Mouse (Mus musculus): ENCODE results near the gene Ephb6. TPM values are rescaled to one million over a fixed set of nuclear protein-coding genes. Genes with fewer than 3 reads are reported as not detected.

Gene Ephb6
- total and polyA plus RNA-seq, 3 experiments: 0.46 to 1.2 TPM; not detected in 1

GRCm38 (mm10) chr6:41654648-41655047 lies 49.4 kb downstream of the Ephb6 start:
- ATAC-seq (ENCODE audit: extremely low read depth, insufficient number of reproducible peaks, low FRiP score, poor library complexity, severe bottlenecking) (no peak), DNase-seq (ENCODE audit: low spot score) (no peak)
- no peaks in the 10 kb centered on the region for H3K36me3 ChIP-seq (replicated peaks)
- no peaks in the 10 kb centered on the region for H3K9me3 ChIP-seq (replicated peaks)
- H3K4me3 ChIP-seq (ENCODE audit: low read depth, low read length): no peak overlapping the region
- TF ChIP-seq GATA1 (IDR thresholded peaks at IDR 0.05; ENCODE audit: borderline replicate concordance, low read length) (no peak), TAL1 (conservative IDR thresholded peaks at IDR 0.05; ENCODE audit: low read depth, low read length) (no peak), POLR2AphosphoS5 (IDR thresholded peaks at IDR 0.05; ENCODE audit: insufficient replicate concordance, low read depth, low read length) (no peak), CTCF (IDR thresholded peaks at IDR 0.05; ENCODE audit: low read depth, low read length) (no peak), GATA2 (IDR thresholded peaks at IDR 0.05; ENCODE audit: borderline replicate concordance, low read depth, low read length) (no peak)
- H3K27me3 ChIP-seq (ENCODE audit: insufficient read depth, low read length): peaks cover 8% of the 10 kb centered on the region
- H3K4me1 ChIP-seq (ENCODE audit: insufficient read depth, low read depth, low read length): 0 out of 2 replicates have a peak, but pooled peaks cover 2% of the 10 kb centered on the region

- no peak for DNase-seq (ENCODE audit: low spot score)
- TF ChIP-seq CTCF (IDR thresholded peaks at IDR 0.05; ENCODE audit: low read depth, low read length) (no peak), GATA1 (IDR thresholded peaks at IDR 0.05; ENCODE audit: borderline replicate concordance, low read length) (no peak), POLR2AphosphoS5 (IDR thresholded peaks at IDR 0.05; ENCODE audit: insufficient replicate concordance, low read depth, low read length) (no peak), TAL1 (conservative IDR thresholded peaks at IDR 0.05; ENCODE audit: low read depth, low read length) (no peak), GATA2 (IDR thresholded peaks at IDR 0.05; ENCODE audit: borderline replicate concordance, low read depth, low read length) (no peak)
- Histone ChIP-seq H3K4me3 (ENCODE audit: low read depth, low read length) (no peak overlapping the region), H3K36me3 (replicated peaks) (no peaks in the 10 kb centered on the region), H3K27me3 (ENCODE audit: insufficient read depth, low read length) (peaks cover 13% of the 10 kb centered on the region), H3K4me1 (ENCODE audit: insufficient read depth, low read depth, low read length) (0 out of 2 replicates have a peak, but pooled peaks cover 2% of the 10 kb centered on the region), H3K9me3 (replicated peaks) (no peaks in the 10 kb centered on the region)
- no peak for ATAC-seq (ENCODE audit: extremely low read depth, insufficient number of reproducible peaks, low FRiP score, poor library complexity, severe bottlenecking)
Observed at GRCm38 (mm10) chr6:41658487-41658886, 53.2 kb downstream of the Ephb6 start.

- no peak for ATAC-seq (ENCODE audit: extremely low read depth, insufficient number of reproducible peaks, low FRiP score, poor library complexity, severe bottlenecking)
- no peak for DNase-seq (ENCODE audit: low spot score)
- H3K36me3 ChIP-seq (replicated peaks): no peaks in the 10 kb centered on the region
Observed at GRCm38 (mm10) chr6:41662320-41662719, 57.0 kb downstream of the Ephb6 start.

More at GRCm38 (mm10) chr6:41662320-41662719, 57.0 kb downstream of the Ephb6 start:
- H3K4me1 ChIP-seq (ENCODE audit: insufficient read depth, low read depth, low read length): no peaks in the 10 kb centered on the region
- peaks cover 25% of the 10 kb centered on the region for H3K27me3 ChIP-seq (ENCODE audit: insufficient read depth, low read length)
- H3K9me3 ChIP-seq (replicated peaks): no peaks in the 10 kb centered on the region
- no peak for TF ChIP-seq POLR2AphosphoS5 (IDR thresholded peaks at IDR 0.05; ENCODE audit: insufficient replicate concordance, low read depth, low read length)
- TF ChIP-seq GATA1 (IDR thresholded peaks at IDR 0.05; ENCODE audit: borderline replicate concordance, low read length): no peak
- H3K4me3 ChIP-seq (ENCODE audit: low read depth, low read length): no peak overlapping the region

Other genes with a start within 250 kb of the Ephb6 start
- gene Prss3, start 227.8 kb upstream of the Ephb6 start, total RNA-seq (2014; fragmentation: Nextera tagmentation): not detected in 2 replicates
- not detected in 2 replicates for gene Prss3, start 227.8 kb upstream of the Ephb6 start, total RNA-seq (2017)
- gene Prss3, start 227.8 kb upstream of the Ephb6 start, polyA plus RNA-seq (2012): not detected in 2 replicates
- gene Gm5771, start 213.1 kb upstream of the Ephb6 start, total RNA-seq (2014; fragmentation: Nextera tagmentation): not detected in 2 replicates
- not detected in 2 replicates for gene Gm5771, start 213.1 kb upstream of the Ephb6 start, total RNA-seq (2017)
- gene Gm5771, start 213.1 kb upstream of the Ephb6 start, polyA plus RNA-seq (2012): not detected in 2 replicates
- not detected in 2 replicates for gene Gm10334, start 159.3 kb upstream of the Ephb6 start, total RNA-seq (2014; fragmentation: Nextera tagmentation)
- gene Gm10334, start 159.3 kb upstream of the Ephb6 start, total RNA-seq (2017): not detected in 2 replicates
- not detected in 2 replicates for gene Gm10334, start 159.3 kb upstream of the Ephb6 start, polyA plus RNA-seq (2012)
- gene Prss1, start 146.6 kb upstream of the Ephb6 start, total RNA-seq (2014; fragmentation: Nextera tagmentation): not detected in 2 replicates
- not detected in 2 replicates for gene Prss1, start 146.6 kb upstream of the Ephb6 start, total RNA-seq (2017)
- not detected in 2 replicates for gene Prss1, start 146.6 kb upstream of the Ephb6 start, polyA plus RNA-seq (2012)
- gene Prss2, start 83.7 kb upstream of the Ephb6 start, total RNA-seq (2014; fragmentation: Nextera tagmentation): not detected in 2 replicates
- not detected in 2 replicates for gene Prss2, start 83.7 kb upstream of the Ephb6 start, total RNA-seq (2017)
- gene Prss2, start 83.7 kb upstream of the Ephb6 start, polyA plus RNA-seq (2012): not detected in 2 replicates
- not detected in 2 replicates for gene Trpv6, start 30.9 kb downstream of the Ephb6 start, total RNA-seq (2014; fragmentation: Nextera tagmentation)
- 0.05 and 0.12 TPM in 2 replicates for gene Trpv6, start 30.9 kb downstream of the Ephb6 start, total RNA-seq (2017)
- gene Trpv6, start 30.9 kb downstream of the Ephb6 start, polyA plus RNA-seq (2012): not detected in 2 replicates
- not detected in 2 replicates for gene Trpv5, start 75.3 kb downstream of the Ephb6 start, total RNA-seq (2014; fragmentation: Nextera tagmentation)
- 0.16 TPM in 1 of 2 replicates, not detected in the other for gene Trpv5, start 75.3 kb downstream of the Ephb6 start, total RNA-seq (2017)
- gene Trpv5, start 75.3 kb downstream of the Ephb6 start, polyA plus RNA-seq (2012): not detected in 2 replicates
- gene Llcfc1, start 78.9 kb downstream of the Ephb6 start, total RNA-seq (2014; fragmentation: Nextera tagmentation): not detected in 2 replicates
- gene Llcfc1, start 78.9 kb downstream of the Ephb6 start, total RNA-seq (2017): not detected in 2 replicates
- gene Llcfc1, start 78.9 kb downstream of the Ephb6 start, polyA plus RNA-seq (2012): not detected in 2 replicates
- 26.4 and 152 TPM in 2 replicates for gene Kel, start 98.9 kb downstream of the Ephb6 start, total RNA-seq (2014; fragmentation: Nextera tagmentation)
- gene Kel, start 98.9 kb downstream of the Ephb6 start, total RNA-seq (2017): 14.7 and 16.5 TPM in 2 replicates
- gene Kel, start 98.9 kb downstream of the Ephb6 start, polyA plus RNA-seq (2012): 1.1 and 1.6 TPM in 2 replicates
- gene Olfr459, start 169.7 kb downstream of the Ephb6 start, total RNA-seq (2014; fragmentation: Nextera tagmentation): not detected in 2 replicates
- 0.05 TPM in 1 of 2 replicates, not detected in the other for gene Olfr459, start 169.7 kb downstream of the Ephb6 start, total RNA-seq (2017)
- gene Olfr459, start 169.7 kb downstream of the Ephb6 start, polyA plus RNA-seq (2012): not detected in 2 replicates
- not detected in 2 replicates for gene Pip, start 242.1 kb downstream of the Ephb6 start, total RNA-seq (2014; fragmentation: Nextera tagmentation)
- 0.11 TPM in 1 of 2 replicates, not detected in the other for gene Pip, start 242.1 kb downstream of the Ephb6 start, total RNA-seq (2017)
- gene Pip, start 242.1 kb downstream of the Ephb6 start, polyA plus RNA-seq (2012): not detected in 2 replicates
- gene Sval2, start 247.5 kb downstream of the Ephb6 start, total RNA-seq (2014; fragmentation: Nextera tagmentation): not detected in 2 replicates
- gene Sval2, start 247.5 kb downstream of the Ephb6 start, total RNA-seq (2017): not detected in 2 replicates
- not detected in 2 replicates for gene Sval2, start 247.5 kb downstream of the Ephb6 start, polyA plus RNA-seq (2012)